Mouse (Mus musculus) T-cell, adult 2 months (primary cell): ENCODE data around the gene Cd1d1.
A peak's percentile ranks its signal among the peaks of the same experiment; 100 is the strongest.

Source experiments
- DNase-seq: peaks from one replicate; pipeline ENCODE4 v3.0.0; 2022; ENCODE audit warnings: low spot score

Gene Cd1d1

GRCm38 (mm10) chr3:86960656-86961394 lies 38.4 kb downstream of the Cd1d1 start:
- peak; percentile 27 for DNase-seq

DNA sequence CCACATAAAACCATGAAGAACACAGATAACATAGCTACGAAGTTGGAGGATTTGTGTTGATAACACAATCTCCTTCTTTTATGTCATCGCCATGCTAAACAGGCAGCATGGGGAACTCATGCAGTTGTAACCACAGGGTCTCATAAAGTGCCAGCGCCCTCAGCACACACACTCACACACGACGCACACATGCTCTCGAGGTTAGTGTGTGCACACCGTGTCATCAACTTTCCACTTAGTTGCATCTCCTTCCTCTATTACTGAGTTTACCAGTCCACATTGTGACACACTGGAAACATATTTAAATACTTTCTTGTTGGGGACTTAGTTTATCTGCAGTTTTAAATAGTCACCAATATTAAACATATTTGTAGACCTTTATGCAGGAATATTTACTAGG lies 40.2 kb downstream of the Cd1d1 start:
- DNase-seq = no peak

GRCm38 (mm10) chr3:86955376-86955775 lies 43.9 kb downstream of the Cd1d1 start:
- no peak for DNase-seq

- no peak for DNase-seq
Measured at GRCm38 (mm10) chr3:86954521-86954920, 44.7 kb downstream of the Cd1d1 start.

DNA sequence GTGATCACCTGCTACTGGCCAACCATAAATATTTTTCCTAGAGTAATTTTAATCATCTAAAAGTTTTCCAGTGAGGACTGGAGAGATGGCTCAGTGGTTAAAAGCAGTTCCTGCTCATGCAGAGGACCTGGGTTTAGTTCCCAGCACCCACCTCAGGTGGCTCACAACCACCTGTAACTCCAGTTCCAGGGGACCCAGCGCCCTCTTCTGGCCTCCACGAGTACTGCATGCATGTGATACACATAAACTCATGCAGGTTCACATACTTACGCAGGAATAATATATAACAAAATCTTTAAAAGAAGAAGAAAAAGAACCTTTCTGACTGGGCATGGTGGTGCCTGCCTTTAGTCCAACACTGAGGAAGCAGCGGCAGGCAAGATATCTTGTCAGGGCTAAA lies 45.4 kb downstream of the Cd1d1 start:
- no peak for DNase-seq

DNA sequence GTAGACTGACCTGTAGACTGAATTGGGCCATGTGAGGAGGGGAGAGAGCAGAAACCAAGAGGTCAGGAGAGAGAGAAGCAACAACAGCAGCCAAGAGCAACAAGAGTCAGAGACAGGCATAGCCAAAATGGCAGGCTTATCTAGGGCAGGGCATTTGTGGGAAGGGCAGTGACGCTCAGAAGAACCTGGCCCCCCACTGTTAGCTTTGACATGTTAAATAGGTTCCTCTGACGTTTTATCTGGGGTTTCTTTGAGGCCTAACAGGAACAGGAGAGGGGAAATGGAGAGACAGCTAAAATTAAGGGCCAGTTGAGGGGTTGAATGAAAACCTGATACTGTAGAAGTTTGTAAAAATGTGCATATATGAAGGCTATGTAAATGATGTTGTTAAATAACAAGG lies 48.6 kb downstream of the Cd1d1 start:
- no peak for DNase-seq
